Mouse (Mus musculus) ZHBTc4 (cell line): ENCODE measurements at regions not wholly inside any gene's neighbourhood (a gene's known extent, or its start where the extent isn't known, plus 50 kb on each side); places are given as distances from the start of the nearest gene placed in this dataset.

Experiments used
- DNase-seq: peaks from one replicate; pipeline ENCODE4 v3.0.0-alpha.2; 2011; ENCODE audit warnings: low read depth, low spot score

DNA sequence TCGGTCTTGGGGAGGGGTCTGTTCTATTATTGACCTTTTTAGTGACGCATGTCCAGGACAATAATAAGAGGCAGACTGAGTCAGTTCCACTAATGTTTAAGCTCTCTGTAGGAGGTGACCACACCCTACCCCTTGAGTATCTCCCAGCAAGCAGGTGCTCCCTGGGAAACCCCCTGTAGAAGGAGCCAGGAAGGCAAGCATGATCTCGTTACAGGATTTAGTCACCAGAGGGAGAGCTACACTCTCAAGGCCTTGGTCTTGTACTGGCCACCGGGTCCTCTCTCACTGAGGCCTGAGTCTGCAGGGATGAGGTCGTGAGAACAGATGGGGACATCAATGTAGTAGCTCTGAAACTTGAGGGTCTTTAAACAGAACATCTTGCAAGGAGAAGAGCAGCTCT, 55.3 kb upstream of the Ccnd2 start:
- no peak for DNase-seq

- no peak for DNase-seq
Measured at GRCm38 (mm10) chr6:127213355-127213754, 61.4 kb upstream of the Ccnd2 start.

- no peak for DNase-seq
Measured at GRCm38 (mm10) chr6:127215915-127216314, 63.9 kb upstream of the Ccnd2 start.

- no peak for DNase-seq
Measured at GRCm38 (mm10) chr6:127218634-127219445, 66.8 kb upstream of the Ccnd2 start.

DNA sequence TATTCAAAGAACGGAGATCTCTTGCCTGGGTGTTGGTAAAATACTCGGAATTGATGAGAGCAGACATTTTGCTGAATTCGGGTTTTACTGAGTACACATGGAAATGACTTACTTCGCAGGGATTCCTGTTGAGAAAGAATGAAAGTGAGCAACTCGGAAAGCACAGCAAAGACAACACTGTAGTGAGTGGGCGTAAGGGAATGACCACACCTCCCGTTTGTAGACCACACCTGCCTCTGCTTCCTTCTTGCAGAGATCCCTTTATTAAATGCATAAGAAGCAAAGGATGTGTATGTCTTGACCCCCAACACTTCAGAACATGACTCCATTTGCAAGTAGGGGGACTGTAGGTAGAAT, 67.4 kb upstream of the Ccnd2 start:
- no peak for DNase-seq

- DNase-seq, result no peak
Measured at GRCm38 (mm10) chr6:127226242-127226983, 74.4 kb upstream of the Ccnd2 start.

GRCm38 (mm10) chr6:127236510-127237109, 84.6 kb upstream of the Ccnd2 start:
- no peak for DNase-seq

GRCm38 (mm10) chr6:127237168-127237567, 85.2 kb upstream of the Ccnd2 start:
- no peak for DNase-seq

DNA sequence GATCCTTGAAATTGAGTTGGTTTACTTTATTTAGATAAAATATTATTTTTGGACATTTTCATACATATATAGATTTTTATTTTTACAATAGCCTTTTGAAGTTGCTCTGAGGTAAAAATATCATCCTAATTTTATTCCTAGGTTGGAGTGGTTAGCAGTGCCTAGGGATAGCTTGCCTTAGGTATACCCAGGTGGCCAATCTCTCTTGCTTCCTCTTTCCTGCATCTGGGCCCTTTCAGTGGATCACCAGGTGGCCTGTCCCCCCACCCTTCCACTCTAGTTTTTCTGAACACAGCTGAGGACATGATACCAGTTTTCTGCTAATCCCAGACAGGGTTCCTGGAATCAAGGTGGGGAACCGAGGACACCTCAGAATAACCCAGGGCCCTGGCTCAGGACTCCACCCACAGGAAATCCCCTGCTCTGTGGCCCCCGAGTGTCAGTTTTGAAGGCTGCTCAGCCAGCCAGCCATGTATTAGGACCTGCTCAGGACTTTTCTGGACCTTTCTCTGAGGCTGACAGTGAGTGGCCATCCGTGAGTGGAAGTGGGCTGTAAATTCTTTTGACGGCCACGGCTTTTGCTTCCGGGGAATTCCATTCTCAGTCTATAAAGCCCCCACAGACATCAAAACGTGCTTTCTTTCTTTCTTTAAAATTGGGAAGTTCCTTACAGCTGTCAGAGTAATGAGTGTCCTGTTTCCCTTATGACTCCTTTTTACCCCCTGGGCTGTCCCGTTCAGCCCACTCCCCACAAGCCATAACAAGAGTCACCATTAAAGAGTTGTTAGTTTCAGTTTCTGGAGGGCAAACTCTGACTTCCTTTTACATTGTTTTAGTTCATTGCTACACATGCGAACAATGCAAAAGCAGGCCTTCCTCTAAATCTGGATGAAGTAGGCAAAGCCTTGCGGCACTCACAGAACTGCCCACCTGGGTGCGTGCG, 87.8 kb upstream of the Ccnd2 start:
- no peak for DNase-seq

- no peak for DNase-seq
Measured at GRCm38 (mm10) chr6:127240472-127241375, 88.7 kb upstream of the Ccnd2 start.

DNA sequence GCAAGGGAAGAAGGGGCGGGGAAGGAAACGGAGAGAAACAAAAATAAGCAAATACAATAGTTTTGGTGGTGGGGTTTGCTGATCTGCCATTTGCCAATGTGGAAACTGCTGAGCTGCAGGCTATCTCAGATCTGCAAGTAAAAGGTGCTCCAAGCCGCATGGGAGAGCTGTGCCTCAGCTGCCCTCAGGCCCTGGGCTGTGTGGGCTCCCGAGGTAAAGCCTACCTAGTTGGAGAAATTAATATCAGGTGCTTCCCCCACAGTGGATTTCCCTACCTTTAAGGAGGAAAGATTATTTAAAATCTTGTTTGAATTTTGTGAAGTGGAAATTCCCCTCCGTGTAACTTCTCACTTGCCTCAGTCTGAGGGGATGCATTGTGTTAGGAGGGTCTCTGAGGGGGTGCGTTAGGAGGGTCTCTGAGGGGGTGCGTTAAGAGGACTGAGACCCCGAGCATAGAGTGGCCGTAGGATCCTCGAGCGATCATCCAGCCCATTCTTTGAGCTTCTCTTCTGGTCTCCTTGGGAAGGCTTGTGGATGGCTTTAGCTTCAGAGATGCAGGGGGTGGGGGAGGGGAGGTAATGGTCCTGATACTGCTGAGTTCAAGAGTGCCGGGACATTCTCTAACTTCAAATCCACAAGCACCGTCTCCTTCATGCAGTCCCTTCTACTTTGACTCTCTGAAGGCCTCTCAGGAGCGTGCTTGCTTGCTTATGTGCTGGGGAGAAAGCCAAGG, 89.9 kb upstream of the Ccnd2 start:
- DNase-seq, result no peak

DNA sequence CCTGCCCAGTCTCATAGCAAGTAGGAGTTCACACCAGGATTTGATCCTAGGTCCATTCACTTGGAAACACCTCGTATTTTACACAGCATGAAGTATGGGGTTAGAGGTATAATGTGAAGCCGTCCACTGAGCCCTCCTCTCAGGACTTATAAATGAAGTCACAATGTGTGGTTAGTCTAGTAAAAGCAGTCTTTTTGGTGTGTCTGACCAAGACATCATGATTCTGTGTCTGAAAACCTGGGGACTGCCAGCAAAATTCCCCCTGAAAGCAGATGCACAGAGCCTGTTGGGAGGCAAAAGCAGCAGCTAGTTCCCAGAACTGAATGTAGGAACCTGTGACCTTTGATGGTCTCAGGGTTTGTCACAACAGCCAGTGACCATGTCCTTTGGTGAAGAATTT, 91.0 kb upstream of the Ccnd2 start:
- DNase-seq, result no peak

DNA sequence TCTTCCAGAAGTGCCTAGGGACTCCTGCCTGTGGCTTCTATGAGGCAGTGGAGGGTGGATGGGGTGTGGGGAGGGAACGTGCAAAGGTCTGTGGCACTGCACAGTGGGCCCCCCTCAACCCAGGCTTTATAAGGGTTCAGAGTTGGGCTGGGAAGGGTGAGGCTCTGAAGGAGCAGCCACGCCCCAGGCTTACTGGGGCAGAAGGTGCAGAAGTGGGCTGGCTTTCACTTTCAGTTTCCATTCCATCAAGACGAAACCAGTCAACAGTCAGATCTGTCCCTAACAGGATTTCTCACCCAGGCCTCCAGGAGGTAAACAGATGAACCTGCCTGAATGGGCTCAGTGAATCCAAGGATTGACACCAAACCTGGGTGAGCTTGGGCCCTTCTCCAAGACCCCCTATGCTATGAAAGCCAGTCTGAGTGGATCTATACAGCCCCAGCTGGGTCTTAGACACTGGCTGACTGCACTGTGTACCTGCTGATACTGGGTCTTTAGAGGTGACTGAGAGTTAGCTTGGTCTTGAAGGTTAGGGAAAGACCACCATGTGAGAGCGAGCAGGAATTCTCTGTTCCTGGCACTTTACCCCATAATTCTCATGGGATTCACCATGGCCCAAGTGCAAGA, 93.9 kb upstream of the Ccnd2 start:
- DNase-seq, result no peak

DNA sequence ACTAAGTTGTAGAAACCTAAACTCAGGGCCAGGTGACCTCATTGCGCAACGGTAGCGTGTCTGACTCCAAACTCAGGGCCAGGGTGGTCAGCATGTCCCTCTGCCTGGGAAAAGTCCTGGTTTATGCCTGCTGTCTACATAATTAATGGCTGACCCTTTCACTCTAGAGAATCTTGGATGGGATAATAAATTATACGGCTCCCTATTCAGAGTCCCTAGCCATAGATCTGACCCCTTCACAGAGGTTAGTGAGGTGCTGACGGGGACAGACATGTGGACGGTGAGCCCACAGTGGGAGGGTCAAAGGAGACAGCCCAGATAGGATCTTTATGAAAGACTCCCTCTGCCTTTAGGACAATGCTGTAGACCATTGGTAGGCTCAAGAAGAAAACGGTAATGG, 94.7 kb upstream of the Ccnd2 start:
- no peak for DNase-seq

DNA sequence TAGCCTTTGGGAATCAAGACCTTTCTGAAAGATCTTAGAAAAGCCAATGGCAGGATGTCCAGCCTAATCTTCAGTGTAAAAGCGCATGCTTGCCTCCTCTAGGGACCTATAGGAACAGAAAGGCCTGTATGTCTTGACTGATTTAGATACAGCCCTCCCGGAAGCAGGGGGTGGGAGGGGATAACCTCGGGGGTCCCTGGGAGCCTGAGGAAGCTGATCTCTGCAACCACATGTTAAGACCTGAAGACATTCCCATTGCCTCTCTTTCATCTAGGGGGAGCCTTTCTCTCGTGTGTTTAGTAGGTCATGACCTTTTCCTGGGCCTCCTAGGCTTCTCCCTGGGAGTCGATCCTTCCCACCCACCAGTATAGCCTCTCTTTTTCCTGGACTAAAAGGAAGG, 95.3 kb upstream of the Ccnd2 start:
- no peak for DNase-seq

- DNase-seq, result peak; percentile 61
Measured at GRCm38 (mm10) chr6:127250181-127250873, 98.3 kb upstream of the Ccnd2 start.

GRCm38 (mm10) chr6:127250874-127251670, 99.1 kb upstream of the Ccnd2 start:
- no peak for DNase-seq

GRCm38 (mm10) chr6:127251671-127251985, 99.6 kb upstream of the Ccnd2 start:
- no peak for DNase-seq
